Comparison of ENCODE assay signal across 8 mouse cellular contexts in the genomic region with DNA sequence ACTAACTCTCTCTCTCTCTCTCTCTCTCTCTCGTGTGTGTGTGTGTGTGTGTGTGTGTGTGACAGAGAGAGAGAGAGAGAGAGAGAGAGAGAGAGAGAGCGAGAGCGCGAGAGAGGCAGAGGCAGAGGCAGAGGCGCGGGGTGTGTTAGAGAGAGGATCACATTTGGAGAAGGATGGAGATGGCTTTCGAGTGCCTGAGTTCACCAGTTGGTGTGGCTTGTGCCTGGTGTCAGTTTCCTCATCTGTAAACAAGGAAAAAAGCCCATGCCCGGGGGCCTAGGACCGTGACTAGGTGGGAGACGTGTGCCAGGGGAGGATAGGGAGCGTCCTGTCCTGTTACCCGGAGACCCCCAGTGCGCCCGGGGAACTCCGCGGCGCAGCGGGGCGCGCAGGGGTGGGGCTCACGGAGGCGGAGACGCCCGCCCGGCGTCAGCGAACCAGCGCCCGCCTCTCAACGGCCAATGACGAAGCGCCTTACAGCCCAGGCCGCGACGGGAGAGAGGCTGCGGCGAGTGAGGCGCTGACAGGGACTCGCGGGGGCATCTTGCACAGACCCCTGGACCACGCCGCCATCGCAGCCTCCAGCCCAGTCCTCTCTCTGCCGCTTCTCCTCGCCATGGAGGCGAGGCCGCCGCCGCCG. TPM values are rescaled to one million over a fixed set of nuclear protein-coding genes. Genes with fewer than 3 reads are reported as not detected.
DNase-seq lines count a peak whose midpoint lies in the region; ATAC-seq lines count a peak whose summit lies in the region.

TSS of gene Ptpra (plus strand) at position 485 of the 640 bp plus-strand sequence.

- H3K9me3 ChIP-seq in hindbrain, embryonic 10.5 days: no peaks in the 10 kb centered on the region

- peaks cover 14% of the 10 kb centered on the region for H3K36me3 ChIP-seq in hindbrain, embryonic 10.5 days

- peak; percentile 56 for DNase-seq in MEL-GATA-1-ER (ENCODE audit: extremely low read depth, low read depth)
- DNase-seq in cerebellum, adult 8-10 months: peak; percentile 92
- peak; percentile 93 for DNase-seq in hindbrain, embryonic 10.5 days (ENCODE audit: low spot score)
- DNase-seq in layer of hippocampus, postnatal 10 days (ENCODE audit: low spot score in 2 of 2): peak; percentile 95 to 96
- peak; percentile 93 for DNase-seq in lung, postnatal 10 days
- peak; percentile 91 for DNase-seq in ovary, postnatal 36 days (ENCODE audit: low spot score)
- peak; percentile 93 for DNase-seq in thymus, postnatal 25 days

- H3K27ac ChIP-seq in hindbrain, embryonic 10.5 days: peak within 1 kb of the TSS; percentile 94

- peak within 1 kb of the TSS; percentile 94 for H3K4me3 ChIP-seq in hindbrain, embryonic 10.5 days

- peaks cover 38% of the 10 kb centered on the region for H3K4me1 ChIP-seq in hindbrain, embryonic 10.5 days (replicated peaks)

- H3K27me3 ChIP-seq in hindbrain, embryonic 10.5 days (ENCODE audit: insufficient read depth, poor library complexity, severe bottlenecking): peaks cover 26% of the 10 kb centered on the region

- ATAC-seq in frontal cortex, adult (ENCODE audit: low TSS enrichment): peak; percentile 93

- WGBS in hindbrain, embryonic 10.5 days: under 1% methylated on average over 50 of the region's 50 CpGs

RNA-seq across cellular contexts. Expression of gene Ptpra, which starts in this region (rescaled TPM):
- 86.7 TPM in 2 replicates for polyA plus RNA-seq in hindbrain, embryonic 10.5 days (2016; fragmentation: Nextera tagmentation; extraction: Ambion mirVana)
- total RNA-seq in layer of hippocampus, postnatal 10 days (2021): 100 to 1,000 TPM; 283 to 297 TPM

Comparison
In these comparisons a context has a peak if more than half of its experiments do, and no peak if none do; other contexts are left out.
1. Peak in every context shown above with its lines: DNase-seq, ATAC-seq, H3K4me3 ChIP-seq and H3K27ac ChIP-seq.